Mouse (Mus musculus): ENCODE measurements at regions not wholly inside any gene's neighbourhood (a gene's known extent, or its start where the extent isn't known, plus 50 kb on each side); places are given as distances from the start of the nearest gene placed in this dataset.

DNA sequence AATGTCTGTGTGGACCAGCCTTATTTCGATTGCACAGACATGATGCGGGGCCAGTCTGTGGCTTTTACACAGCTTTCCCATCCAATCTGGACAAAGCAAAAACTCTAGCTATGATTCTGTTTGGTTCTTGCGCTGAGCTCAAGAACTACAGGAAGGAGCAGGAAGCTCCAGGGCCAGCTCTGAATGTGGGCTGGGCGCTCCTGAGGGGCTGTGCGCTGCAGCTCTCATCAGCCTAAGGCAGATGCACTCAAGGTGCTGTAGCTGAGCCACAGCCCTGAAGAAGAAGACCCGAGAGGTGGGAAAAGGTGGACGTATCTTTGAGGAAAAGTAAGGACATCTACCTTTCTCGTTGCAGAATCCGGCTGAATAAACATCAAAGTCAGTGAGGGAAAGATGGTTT, 278.2 kb upstream of the Nrsn1 start:
- Histone ChIP-seq H3K9me3 (no peaks in the 10 kb centered on the region), H3K9ac (no peak overlapping the region), H3K4me1 (replicated peaks) (peaks cover 7% of the 10 kb centered on the region; the same call in 1 of the 2 replicates), H3K27ac (replicated peaks) (peak overlapping the region; percentile 70), H3K4me3 (no peak overlapping the region), H3K27me3 (no peaks in the 10 kb centered on the region), H3K36me3 (no peaks in the 10 kb centered on the region), H3K4me2 (no peak overlapping the region)
- ATAC-seq (ENCODE audit: low FRiP score, low read depth) = no peak
- WGBS = 86% methylated on average over 9 of the region's 9 CpGs

DNA sequence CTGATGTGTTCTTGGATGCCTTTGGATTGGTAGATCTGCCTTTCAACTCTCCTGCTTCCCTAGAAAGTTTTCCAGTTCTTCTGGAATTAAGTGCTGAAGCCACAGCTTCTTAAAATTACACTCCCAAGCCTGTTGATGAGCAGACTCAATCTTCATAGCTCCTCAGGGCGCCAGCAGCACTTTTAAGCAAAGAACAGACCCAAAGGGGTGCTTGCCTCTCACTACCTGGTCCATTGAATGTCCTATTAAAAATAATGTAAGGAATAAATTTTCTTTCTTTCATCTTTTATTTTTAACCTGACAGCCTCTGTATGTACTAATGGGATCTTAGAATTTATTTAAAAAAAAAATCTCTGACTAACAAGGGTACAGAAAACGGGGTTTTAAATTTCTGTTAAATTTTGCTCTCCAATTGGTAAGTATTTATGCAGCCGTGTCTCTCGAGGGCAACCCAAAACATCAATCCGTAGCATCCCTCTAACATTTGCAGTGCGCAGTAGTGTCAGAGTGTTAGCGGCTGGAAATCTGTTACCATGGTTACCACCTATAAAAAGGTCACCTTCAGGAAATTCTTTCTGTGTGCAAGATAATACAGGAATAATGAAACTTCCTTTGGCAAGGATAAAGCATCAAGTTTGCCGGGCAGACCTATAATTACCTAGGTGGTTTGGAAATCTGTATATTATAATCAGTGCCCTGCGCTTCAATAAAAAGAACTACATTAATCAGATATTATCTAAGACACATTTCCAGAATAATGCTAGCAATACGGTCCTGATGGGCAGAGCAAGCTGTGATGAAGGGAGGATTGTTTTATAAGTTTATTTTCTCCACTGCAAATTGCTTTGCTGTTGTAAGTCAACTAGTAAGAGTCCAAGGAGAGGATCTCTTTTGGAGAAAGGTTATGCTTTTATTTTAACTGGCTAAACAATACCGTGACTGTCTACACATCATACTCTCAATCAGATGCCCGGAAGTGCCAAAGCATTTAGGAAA, 277.1 kb upstream of the Nrsn1 start:
- Histone ChIP-seq H3K9ac (no peak overlapping the region), H3K4me3 (no peak overlapping the region), H3K4me2 (no peak overlapping the region; the same call in 1 of the 2 replicates), H3K36me3 (no peaks in the 10 kb centered on the region), H3K9me3 (no peaks in the 10 kb centered on the region), H3K27ac (replicated peaks) (peak overlapping the region; percentile 70), H3K27me3 (no peaks in the 10 kb centered on the region), H3K4me1 (replicated peaks) (peaks cover 7% of the 10 kb centered on the region; the same call in 1 of the 2 replicates)
- 41% methylated on average over 12 of the region's 12 CpGs for WGBS
- ATAC-seq (ENCODE audit: low FRiP score, low read depth) = peak; percentile 79

DNA sequence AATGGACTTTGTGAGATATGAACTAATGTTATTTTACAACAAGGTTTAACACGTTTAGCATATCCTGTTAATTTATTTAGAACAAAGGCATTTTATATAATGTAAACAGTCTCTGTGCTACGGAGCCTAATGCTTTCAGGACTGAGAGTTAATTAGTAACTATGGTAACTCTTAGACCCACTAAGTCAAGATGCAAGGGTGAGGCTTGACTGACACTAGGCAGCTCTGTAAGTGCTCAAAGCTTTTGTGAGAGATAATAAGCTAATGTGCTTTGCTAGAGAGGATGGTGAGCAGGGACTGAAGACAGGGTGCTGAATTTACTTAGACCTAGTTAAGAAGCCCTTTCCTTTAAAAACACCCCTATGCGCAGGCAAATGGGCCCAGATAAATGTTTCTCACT, 253.8 kb upstream of the Nrsn1 start:
- Histone ChIP-seq H3K4me2 (no peak overlapping the region), H3K36me3 (no peaks in the 10 kb centered on the region), H3K27ac (replicated peaks) (no peak overlapping the region), H3K27me3 (no peaks in the 10 kb centered on the region), H3K9ac (no peak overlapping the region), H3K4me3 (no peak overlapping the region), H3K9me3 (no peaks in the 10 kb centered on the region), H3K4me1 (replicated peaks) (peaks cover 4% of the 10 kb centered on the region; the same call in 1 of the 2 replicates)
- WGBS = 45% methylated on average over 3 of the region's 3 CpGs
- ATAC-seq (ENCODE audit: low FRiP score, low read depth) = 0 out of 2 replicates have a peak, but pooled peaks have one; percentile 56

DNA sequence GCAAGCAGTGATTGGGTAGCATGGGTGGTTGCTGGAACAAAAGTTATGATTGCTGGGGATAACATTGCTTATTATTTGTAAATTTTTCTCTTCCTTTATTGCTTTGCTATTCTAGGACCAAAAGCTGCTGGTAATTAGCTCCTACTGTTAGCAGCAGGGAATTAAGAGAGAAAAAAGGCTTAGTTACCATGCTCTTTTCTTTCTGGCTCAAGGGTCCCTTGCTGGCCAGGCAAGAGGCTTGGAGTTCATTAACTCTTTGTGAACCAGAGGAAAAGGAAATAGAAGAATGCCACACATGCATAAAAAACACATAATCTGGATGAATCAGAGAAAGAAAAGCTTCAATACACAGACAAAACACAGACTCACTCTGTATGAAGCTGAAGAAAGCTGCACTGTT, 237.1 kb upstream of the Nrsn1 start:
- Histone ChIP-seq H3K9ac (no peak overlapping the region), H3K36me3 (no peaks in the 10 kb centered on the region), H3K4me1 (replicated peaks) (no peaks in the 10 kb centered on the region), H3K9me3 (no peaks in the 10 kb centered on the region), H3K4me3 (no peak overlapping the region), H3K27me3 (no peaks in the 10 kb centered on the region), H3K4me2 (no peak overlapping the region), H3K27ac (replicated peaks) (no peak overlapping the region)
- ATAC-seq (ENCODE audit: low FRiP score, low read depth) = no peak

DNA sequence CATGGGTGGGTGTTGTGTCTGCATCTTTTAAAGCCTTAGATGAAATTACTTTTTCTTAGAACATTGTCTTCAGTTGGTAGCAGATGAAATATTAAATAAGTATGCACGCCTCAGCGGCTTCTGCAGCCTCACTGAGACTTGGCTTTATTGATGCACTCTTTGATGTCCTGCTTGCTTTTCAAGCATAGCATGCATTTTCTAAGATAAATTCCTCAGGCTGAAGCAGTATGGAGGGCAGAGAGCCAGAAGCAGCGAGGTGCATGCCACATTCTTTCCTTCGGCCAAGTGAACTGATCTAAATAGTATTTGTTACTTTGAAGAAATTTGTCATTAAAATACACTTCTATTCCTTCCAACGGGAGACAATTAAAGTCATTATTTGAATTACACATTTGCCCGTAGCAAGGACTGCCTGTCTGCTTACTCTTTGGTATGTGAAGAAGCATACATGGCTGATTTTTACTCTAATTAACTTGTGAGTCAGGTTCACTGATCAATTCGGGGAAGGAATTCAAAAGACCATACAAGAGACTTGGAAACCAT, 224.3 kb upstream of the Nrsn1 start:
- Histone ChIP-seq H3K9ac (0 out of 2 replicates have a peak overlapping the region, but pooled peaks have one; percentile 1), H3K36me3 (no peaks in the 10 kb centered on the region), H3K4me3 (no peak overlapping the region), H3K9me3 (no peaks in the 10 kb centered on the region), H3K4me1 (replicated peaks) (peaks cover 7% of the 10 kb centered on the region; the same call in 1 of the 2 replicates), H3K27ac (replicated peaks) (peak overlapping the region; percentile 40), H3K4me2 (0 out of 2 replicates have a peak overlapping the region, but pooled peaks have one; percentile 15), H3K27me3 (no peaks in the 10 kb centered on the region)
- no peak for ATAC-seq (ENCODE audit: low FRiP score, low read depth)
- 31% methylated on average over 7 of the region's 7 CpGs for WGBS

DNA sequence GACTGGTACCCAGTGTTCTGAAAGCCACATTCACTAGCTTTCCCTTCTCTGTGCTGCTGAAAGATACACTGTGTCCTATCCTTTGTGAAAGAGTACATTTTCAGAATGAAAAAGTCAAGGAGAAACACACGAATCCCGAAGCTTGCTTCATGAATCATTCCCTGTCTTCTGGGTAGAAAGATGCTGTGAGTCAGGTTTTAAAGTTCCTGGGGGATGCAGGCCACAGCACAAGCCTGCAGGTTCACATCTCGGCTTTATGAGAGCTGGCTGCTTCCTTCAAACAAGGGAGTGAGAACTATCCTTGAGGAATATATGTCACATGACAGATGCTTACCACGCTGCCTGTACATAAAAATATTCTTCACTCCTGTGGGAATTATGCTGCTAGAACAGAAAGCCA, 219.7 kb upstream of the Nrsn1 start:
- no peak for ATAC-seq (ENCODE audit: low FRiP score, low read depth)
- no peak overlapping the region for H3K4me2 ChIP-seq
- no peaks in the 10 kb centered on the region for H3K36me3 ChIP-seq
- no peak overlapping the region for H3K27ac ChIP-seq (replicated peaks)
- H3K4me3 ChIP-seq = no peak overlapping the region
- H3K9me3 ChIP-seq = no peaks in the 10 kb centered on the region
- WGBS = 64% methylated on average over 4 of the region's 4 CpGs
- H3K9ac ChIP-seq = no peak overlapping the region
- H3K27me3 ChIP-seq = no peaks in the 10 kb centered on the region
- H3K4me1 ChIP-seq (replicated peaks) = peaks cover 7% of the 10 kb centered on the region; the same call in 1 of the 2 replicates

DNA sequence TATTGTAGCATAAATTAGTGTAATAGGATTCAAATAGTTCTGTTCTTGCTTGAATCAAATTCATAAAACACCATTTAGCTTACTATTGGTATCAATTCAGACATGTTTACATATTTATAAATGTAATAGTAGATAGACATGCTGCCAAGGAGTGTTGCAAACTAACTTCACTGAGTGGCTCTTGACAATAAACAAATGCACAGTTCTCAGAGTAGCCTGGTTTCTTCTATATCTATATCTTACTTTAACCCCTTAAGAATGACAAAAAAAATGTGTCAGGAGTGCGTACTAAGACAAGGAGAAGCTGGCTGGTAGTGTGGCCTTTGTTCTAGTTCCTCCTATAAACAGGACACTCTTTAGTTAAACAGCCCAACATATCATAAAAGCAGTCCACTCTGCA, 213.0 kb upstream of the Nrsn1 start:
- H3K4me1 ChIP-seq (replicated peaks) = no peaks in the 10 kb centered on the region
- no peak overlapping the region for H3K4me2 ChIP-seq
- no peaks in the 10 kb centered on the region for H3K27me3 ChIP-seq
- no peaks in the 10 kb centered on the region for H3K36me3 ChIP-seq
- WGBS = 89% methylated on average over 1 of the region's 1 CpGs
- ATAC-seq (ENCODE audit: low FRiP score, low read depth) = no peak
- H3K27ac ChIP-seq (replicated peaks) = no peak overlapping the region
- no peak overlapping the region for H3K9ac ChIP-seq
- H3K4me3 ChIP-seq = no peak overlapping the region
- H3K9me3 ChIP-seq = no peaks in the 10 kb centered on the region

DNA sequence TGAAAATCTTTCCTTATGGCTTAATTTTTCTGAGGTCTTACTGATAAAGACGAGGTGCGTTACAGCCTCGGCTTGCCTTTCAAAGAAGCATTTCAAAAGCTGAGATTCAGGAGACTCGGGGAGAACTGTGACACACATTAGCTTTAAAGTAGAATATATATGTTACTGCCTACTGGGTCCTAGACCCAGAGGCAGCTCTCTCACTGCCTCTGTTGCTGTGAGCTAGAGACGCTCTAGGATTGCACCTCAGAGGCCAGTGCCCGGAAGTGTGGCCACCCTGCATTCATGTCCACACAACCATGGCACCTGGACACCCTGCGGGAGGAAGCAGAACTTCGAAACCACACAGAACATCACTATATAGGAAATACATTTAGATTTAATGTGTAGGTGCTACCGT, 181.6 kb upstream of the Nrsn1 start:
- peak overlapping the region; percentile 72 for H3K27ac ChIP-seq (replicated peaks)
- H3K9me3 ChIP-seq = no peaks in the 10 kb centered on the region
- H3K4me1 ChIP-seq (replicated peaks) = peaks cover 10% of the 10 kb centered on the region
- 0 out of 2 replicates have a peak overlapping the region, but pooled peaks have one; percentile 22 for H3K9ac ChIP-seq
- WGBS = 48% methylated on average over 9 of the region's 9 CpGs
- no peaks in the 10 kb centered on the region for H3K27me3 ChIP-seq
- H3K36me3 ChIP-seq = no peaks in the 10 kb centered on the region
- 0 out of 2 replicates have a peak, but pooled peaks have one; percentile 27 for ATAC-seq (ENCODE audit: low FRiP score, low read depth)
- peak overlapping the region; percentile 12; the same call in 1 of the 2 replicates for H3K4me2 ChIP-seq
- H3K4me3 ChIP-seq = no peak overlapping the region

DNA sequence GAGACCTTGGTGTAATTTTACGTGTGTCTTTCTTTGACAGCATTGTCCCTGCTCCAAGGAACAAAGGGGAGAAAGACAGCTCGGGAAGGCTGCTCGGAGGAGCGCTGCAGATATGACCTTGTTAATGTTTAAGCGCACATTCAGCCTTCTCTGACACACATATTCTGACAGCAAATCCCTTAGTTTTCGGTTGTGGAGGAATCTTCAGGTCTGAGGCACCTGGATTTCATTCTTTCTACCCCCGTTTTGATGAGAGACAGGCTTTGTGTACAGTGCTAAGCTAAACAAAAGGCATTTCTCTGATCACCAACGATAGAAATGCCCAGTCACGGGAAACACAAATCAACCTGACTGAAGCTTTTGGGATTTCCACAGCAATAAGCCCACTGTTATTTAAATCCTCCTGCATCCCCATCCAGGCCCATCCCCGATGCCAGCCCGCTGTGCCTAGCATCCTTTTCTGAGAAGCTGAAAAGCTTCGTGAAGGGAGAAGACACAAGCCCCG, 181.1 kb upstream of the Nrsn1 start:
- 0 out of 2 replicates have a peak overlapping the region, but pooled peaks have one; percentile 22 for H3K9ac ChIP-seq
- H3K27ac ChIP-seq (replicated peaks) = peak overlapping the region; percentile 72
- WGBS = 12% methylated on average over 13 of the region's 13 CpGs
- no peak overlapping the region for H3K4me3 ChIP-seq
- no peaks in the 10 kb centered on the region for H3K36me3 ChIP-seq
- peak overlapping the region; percentile 12 for H3K4me2 ChIP-seq
- peaks cover 10% of the 10 kb centered on the region for H3K4me1 ChIP-seq (replicated peaks)
- H3K27me3 ChIP-seq = no peaks in the 10 kb centered on the region
- no peaks in the 10 kb centered on the region for H3K9me3 ChIP-seq
- peak; percentile 51; the same call in 1 of the 2 replicates for ATAC-seq (ENCODE audit: low FRiP score, low read depth)

DNA sequence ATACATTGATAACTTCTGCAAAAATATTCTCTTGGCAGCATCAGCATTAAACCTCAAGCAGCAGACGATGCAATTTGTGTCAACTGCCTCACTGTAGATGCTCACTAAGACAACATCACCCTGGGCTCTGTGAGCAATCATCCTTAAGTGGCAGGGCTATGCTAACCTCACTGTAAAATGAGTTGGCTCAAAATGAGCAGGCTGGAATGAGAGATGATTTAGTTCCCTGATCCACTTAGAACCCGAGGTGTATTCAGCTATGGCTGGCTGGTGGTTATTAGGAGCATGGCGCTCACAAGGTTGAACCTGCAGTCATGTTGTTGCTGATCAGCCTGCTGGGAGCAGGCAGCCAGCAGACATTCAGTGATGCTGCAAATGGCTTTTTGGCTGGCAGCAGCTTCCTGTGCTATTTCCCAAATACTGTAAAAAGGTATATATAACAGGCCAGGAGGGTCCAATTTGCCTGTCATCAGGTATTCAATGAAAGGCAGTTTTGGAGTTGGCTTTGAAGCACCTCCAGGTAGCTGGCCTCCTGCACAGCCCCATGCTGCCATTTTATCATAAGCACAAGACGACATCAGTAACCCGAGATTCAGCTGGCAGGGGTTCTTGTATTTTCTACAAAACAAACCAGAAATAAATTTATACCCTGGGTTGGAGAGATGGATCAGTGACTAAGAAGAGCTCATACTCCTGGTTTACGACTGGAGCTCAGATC, 159.6 kb upstream of the Nrsn1 start:
- Histone ChIP-seq H3K27ac (replicated peaks) (0 out of 2 replicates have a peak overlapping the region, but pooled peaks have one; percentile 45), H3K4me3 (no peak overlapping the region), H3K36me3 (no peaks in the 10 kb centered on the region), H3K27me3 (no peaks in the 10 kb centered on the region), H3K4me2 (no peak overlapping the region), H3K9ac (no peak overlapping the region), H3K9me3 (no peaks in the 10 kb centered on the region), H3K4me1 (replicated peaks) (no peaks in the 10 kb centered on the region)
- peak; percentile 59; the same call in 1 of the 2 replicates for ATAC-seq (ENCODE audit: low FRiP score, low read depth)
- WGBS = 54% methylated on average over 6 of the region's 6 CpGs

DNA sequence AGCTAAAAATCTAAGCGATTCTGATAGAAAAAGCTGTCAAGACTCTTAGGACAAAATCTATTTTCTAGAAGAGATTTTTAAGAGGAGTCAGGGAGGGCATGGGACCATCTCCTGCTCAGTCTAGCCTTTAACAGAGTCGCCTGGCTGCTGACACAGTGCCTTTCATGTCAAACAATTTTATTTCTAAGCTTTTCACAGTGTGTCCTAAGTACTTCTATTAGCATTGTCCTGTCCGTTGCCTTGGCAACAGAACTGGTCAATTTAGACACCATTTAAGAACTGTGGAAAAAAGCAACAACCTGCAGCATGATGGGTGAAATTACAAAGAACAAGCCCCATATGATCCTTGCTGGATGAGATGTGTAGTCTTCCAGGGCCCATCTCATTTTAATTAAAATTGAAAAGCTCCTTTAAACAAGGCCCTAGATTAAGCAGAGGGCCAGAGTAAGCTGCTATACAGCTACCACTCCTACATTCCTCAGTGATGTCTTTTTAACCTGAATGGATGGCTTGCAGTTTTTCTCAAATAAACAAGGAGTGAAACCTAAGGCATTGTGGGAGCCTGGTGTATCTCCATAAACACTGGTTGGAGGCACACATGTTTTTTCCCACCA, 133.0 kb upstream of the Nrsn1 start:
- H3K4me1 ChIP-seq (replicated peaks) = peaks cover 26% of the 10 kb centered on the region
- peak; percentile 65 for ATAC-seq (ENCODE audit: low FRiP score, low read depth)
- H3K27ac ChIP-seq (replicated peaks) = peak overlapping the region; percentile 61
- 25% methylated on average over 3 of the region's 3 CpGs for WGBS
- H3K4me2 ChIP-seq = no peak overlapping the region
- no peaks in the 10 kb centered on the region for H3K36me3 ChIP-seq
- no peaks in the 10 kb centered on the region for H3K9me3 ChIP-seq
- no peak overlapping the region for H3K9ac ChIP-seq
- H3K4me3 ChIP-seq = no peak overlapping the region
- H3K27me3 ChIP-seq = no peaks in the 10 kb centered on the region

Data from hindbrain, embryonic 15.5 days (tissue).